Mouse (Mus musculus) forebrain, embryonic 11.5 days (tissue): ENCODE data around the gene P2ry1. TPM values are rescaled to one million over a fixed set of nuclear protein-coding genes. Genes with fewer than 3 reads are reported as not detected.

ENCODE experiments used
- ATAC-seq: fragments of 200-750 bp; cut with Nextera tagmentation; replicated peaks from 2 replicates; pipeline ENCODE4 v1.8.0; 2017; ENCODE audit warnings: moderate TSS enrichment; ENCODE audit not compliant: low FRiP score
- DNase-seq: peaks from one replicate; pipeline ENCODE4 v3.0.0-alpha.2; 2017; ENCODE audit warnings: low spot score
- H3K27ac ChIP-seq: fragments of 300-500 bp; sonication (generic); 2 replicates; pipeline ENCODE4 v1.5.1; 2014; ENCODE audit warnings: low read depth, low read length
- H3K27me3 ChIP-seq: fragments of 300-500 bp; sonication (generic); 2 replicates; pipeline ENCODE4 v1.6.1; 2014; ENCODE audit warnings: mild to moderate bottlenecking, low read length, mixed read lengths; ENCODE audit not compliant: control insufficient read depth, insufficient read depth
- H3K36me3 ChIP-seq: fragments of 300-500 bp; sonication (generic); 2 replicates; pipeline ENCODE4 v1.6.1; 2014; ENCODE audit warnings: mild to moderate bottlenecking, low read length, moderate library complexity, mixed read lengths; ENCODE audit not compliant: control insufficient read depth, insufficient read depth
- H3K4me1 ChIP-seq: fragments of 300-500 bp; sonication (generic); replicated peaks from 2 replicates; pipeline ENCODE4 v1.6.1; 2014; ENCODE audit warnings: low read length, mixed read lengths; ENCODE audit not compliant: control insufficient read depth, insufficient read depth
- H3K4me2 ChIP-seq: fragments of 300-500 bp; sonication (generic); 2 replicates; pipeline ENCODE4 v1.6.1; 2014; ENCODE audit warnings: low read depth, mild to moderate bottlenecking, low read length, moderate library complexity, mixed read lengths; ENCODE audit not compliant: severe bottlenecking
- H3K4me3 ChIP-seq: fragments of 300-500 bp; sonication (generic); 2 replicates; pipeline ENCODE4 v1.5.1; 2014; ENCODE audit warnings: low read depth, low read length
- H3K9ac ChIP-seq: fragments of 300-500 bp; sonication (generic); 2 replicates; pipeline ENCODE4 v1.6.1; 2014; ENCODE audit warnings: low read length
- H3K9me3 ChIP-seq: fragments of 300-500 bp; sonication (generic); 2 replicates; pipeline ENCODE4 v1.6.1; 2016; ENCODE audit warnings: low read length, mixed read lengths; ENCODE audit not compliant: control insufficient read depth
- WGBS: fragments of 180-500 bp; shearing (Covaris S2); extraction: QIAGEN DNeasy Blood & Tissue Kit; methylation state at CpG from one replicate; pipeline ENCODE4 v1.1.7; 2014; 5-methylcytosine and 5-hydroxymethylcytosine counted together
- polyA plus RNA-seq: library from polyadenylated mRNA; unstranded; fragments of >200 nt; fragmentation: Nextera tagmentation; extraction: Ambion mirVana; gene quantifications from 2 replicates; pipeline ENCODE4 v1.2.1, GENCODE M21; 2014

The P2ry1 gene
- polyA plus RNA-seq, 1 experiment from 2014 or later, result 6.0 TPM

DNA sequence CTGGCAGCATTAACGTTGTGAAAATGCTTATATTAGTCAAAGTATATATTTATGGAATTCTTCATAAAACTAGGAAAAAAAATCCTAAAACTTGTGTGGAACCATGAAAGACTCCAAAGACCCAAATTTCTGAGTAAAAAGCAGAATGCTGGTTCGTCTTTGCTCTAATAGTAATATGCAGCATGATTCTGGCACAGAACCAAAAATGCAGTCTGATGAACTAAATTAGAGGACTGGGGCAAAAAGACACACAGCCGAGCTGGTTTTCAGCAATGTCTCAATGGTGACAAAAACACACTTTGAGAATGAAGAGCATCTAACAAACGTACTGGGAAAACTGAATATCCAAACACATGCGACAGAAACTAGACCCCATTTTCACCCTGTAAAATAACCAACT, 37.3 kb downstream of the P2ry1 start:
- DNase-seq, result no peak
- Histone ChIP-seq H3K4me1 (no peaks in the 10 kb centered on the region), H3K27me3 (no peaks in the 10 kb centered on the region), H3K36me3 (no peaks in the 10 kb centered on the region), H3K27ac (no peak overlapping the region), H3K4me2 (no peak overlapping the region), H3K9me3 (no peaks in the 10 kb centered on the region), H3K9ac (no peak overlapping the region), H3K4me3 (no peak overlapping the region)
- no peak for ATAC-seq
- WGBS, result 81% methylated on average over 5 of the region's 5 CpGs

DNA sequence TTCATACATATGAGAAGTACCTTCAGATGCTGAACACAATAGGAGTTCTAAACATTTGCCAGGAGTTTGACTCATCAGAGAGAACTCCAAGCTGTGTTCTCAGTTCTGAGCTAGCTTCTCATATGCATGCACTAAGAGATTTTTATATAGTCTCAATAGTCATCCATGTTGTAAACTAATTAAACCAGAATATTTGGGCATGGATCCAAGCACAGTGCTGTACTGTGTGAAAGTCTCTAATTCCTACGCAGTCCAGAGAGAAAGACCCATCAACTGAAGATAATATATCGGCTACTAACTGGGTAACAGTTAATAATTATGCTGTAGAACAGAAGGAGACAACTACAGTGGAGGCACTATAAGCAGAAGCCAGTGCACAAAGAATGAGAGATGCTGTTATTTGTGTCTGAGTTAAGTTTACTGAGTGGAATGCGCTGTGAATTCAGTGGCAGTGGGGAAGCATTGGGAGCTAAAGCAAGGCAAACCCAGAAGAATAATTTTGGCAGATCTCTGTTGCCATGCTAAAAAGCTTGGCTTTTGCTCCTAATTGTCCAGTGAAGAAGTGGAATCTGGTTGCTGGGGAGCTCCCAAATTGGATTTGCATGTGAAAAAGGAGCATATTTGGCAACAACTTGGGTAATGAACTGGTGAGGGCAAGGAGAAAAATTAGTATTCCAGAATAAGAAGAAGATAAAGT, 47.5 kb downstream of the P2ry1 start:
- Histone ChIP-seq H3K4me1 (no peaks in the 10 kb centered on the region), H3K36me3 (no peaks in the 10 kb centered on the region), H3K4me2 (no peak overlapping the region), H3K27ac (no peak overlapping the region), H3K9ac (no peak overlapping the region), H3K27me3 (no peaks in the 10 kb centered on the region), H3K4me3 (no peak overlapping the region), H3K9me3 (no peaks in the 10 kb centered on the region)
- 89% methylated on average over 3 of the region's 3 CpGs for WGBS
- ATAC-seq, result no peak
- DNase-seq, result no peak
